Mouse (Mus musculus): ENCODE results near the gene Slc6a15. TPM values are rescaled to one million over a fixed set of nuclear protein-coding genes. Genes with fewer than 3 reads are reported as not detected.

Slc6a15 gene
- polyA plus RNA-seq, 1 experiment from 2014 or later = 104 TPM

- no peak for ATAC-seq
- H3K4me1 ChIP-seq (ENCODE audit: control insufficient read depth, insufficient read depth, low read depth, low read length) = no peaks in the 10 kb centered on the region
- H3K27me3 ChIP-seq (replicated peaks; ENCODE audit: control insufficient read depth, insufficient read depth, low read length) = no peaks in the 10 kb centered on the region
- no peaks in the 10 kb centered on the region for H3K36me3 ChIP-seq (ENCODE audit: control insufficient read depth, insufficient read depth, low read length)
- H3K4me3 ChIP-seq (ENCODE audit: low read length) = no peak overlapping the region
- no peaks in the 10 kb centered on the region for H3K9me3 ChIP-seq (ENCODE audit: control insufficient read depth, low read length)
- 74% methylated on average over 1 of the region's 1 CpGs for WGBS
- no peak overlapping the region for H3K27ac ChIP-seq (ENCODE audit: low read depth, low read length)
- H3K9ac ChIP-seq (ENCODE audit: low read depth, low read length) = no peak overlapping the region
- no peak overlapping the region for H3K4me2 ChIP-seq (ENCODE audit: low read length)
Measured at GRCm38 (mm10) chr10:103427717-103428116, 60.1 kb downstream of the Slc6a15 start.

GRCm38 (mm10) chr10:103442588-103442987 is 75.0 kb downstream of the Slc6a15 start:
- no peak overlapping the region for H3K4me3 ChIP-seq (ENCODE audit: low read length)
- WGBS = 94% methylated on average over 2 of the region's 2 CpGs
- peak; percentile 20; the same call in 1 of the 2 replicates for ATAC-seq

DNA sequence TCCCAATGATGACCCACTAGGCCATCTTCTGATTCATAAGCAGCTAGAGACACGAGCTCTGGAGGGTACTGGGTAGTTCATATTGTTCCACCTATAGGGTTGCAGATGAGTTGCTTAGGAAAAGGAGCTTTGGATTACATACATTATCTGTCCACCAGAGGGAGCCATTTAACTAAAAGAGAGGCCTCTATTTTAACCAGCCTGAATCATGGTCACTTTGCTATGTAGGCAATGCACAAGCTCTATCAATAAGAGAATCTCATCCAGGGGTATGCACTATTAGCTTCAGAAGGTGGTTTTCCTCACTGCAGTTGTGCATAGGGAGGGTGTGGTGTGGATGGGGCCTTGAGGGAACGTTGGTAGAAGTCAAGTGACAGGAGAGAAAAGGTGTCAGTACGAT is 75.5 kb downstream of the Slc6a15 start:
- 37% methylated on average over 3 of the region's 3 CpGs for WGBS
- Histone ChIP-seq H3K36me3 (ENCODE audit: control insufficient read depth, insufficient read depth, low read length) (no peaks in the 10 kb centered on the region), H3K4me2 (ENCODE audit: low read length) (no peak overlapping the region), H3K4me1 (ENCODE audit: control insufficient read depth, insufficient read depth, low read depth, low read length) (no peaks in the 10 kb centered on the region), H3K9me3 (ENCODE audit: control insufficient read depth, low read length) (no peaks in the 10 kb centered on the region), H3K27me3 (replicated peaks; ENCODE audit: control insufficient read depth, insufficient read depth, low read length) (no peaks in the 10 kb centered on the region), H3K9ac (ENCODE audit: low read depth, low read length) (no peak overlapping the region), H3K27ac (ENCODE audit: low read depth, low read length) (no peak overlapping the region), H3K4me3 (ENCODE audit: low read length) (no peak overlapping the region)
- peak; percentile 96 for ATAC-seq

More at GRCm38 (mm10) chr10:103442588-103442987, 75.0 kb downstream of the Slc6a15 start:
- Histone ChIP-seq H3K9me3 (ENCODE audit: control insufficient read depth, low read length) (no peaks in the 10 kb centered on the region), H3K4me2 (ENCODE audit: low read length) (no peak overlapping the region), H3K9ac (ENCODE audit: low read depth, low read length) (no peak overlapping the region), H3K4me1 (ENCODE audit: control insufficient read depth, insufficient read depth, low read depth, low read length) (no peaks in the 10 kb centered on the region), H3K27me3 (replicated peaks; ENCODE audit: control insufficient read depth, insufficient read depth, low read length) (no peaks in the 10 kb centered on the region), H3K36me3 (ENCODE audit: control insufficient read depth, insufficient read depth, low read length) (no peaks in the 10 kb centered on the region), H3K27ac (ENCODE audit: low read depth, low read length) (no peak overlapping the region)

DNA sequence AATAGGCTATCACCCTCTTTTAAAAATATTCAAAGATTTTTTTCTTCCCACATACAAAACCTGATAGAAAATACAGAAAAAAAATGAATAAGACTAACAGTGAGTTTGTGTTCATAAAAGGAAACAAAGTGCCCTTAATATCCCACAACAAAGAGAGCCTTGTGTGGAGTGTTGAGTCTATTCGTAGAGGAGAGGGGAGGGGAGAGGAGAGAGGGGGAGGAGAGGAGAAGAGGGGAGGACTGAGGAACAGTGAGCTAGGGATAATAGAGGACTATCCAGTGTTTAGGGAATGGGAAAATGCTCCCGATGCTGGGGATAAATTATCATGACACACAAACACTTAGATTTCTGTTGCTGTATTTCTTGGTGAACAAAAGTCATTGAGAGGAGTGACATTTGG is 80.8 kb downstream of the Slc6a15 start:
- Histone ChIP-seq H3K4me1 (ENCODE audit: control insufficient read depth, insufficient read depth, low read depth, low read length) (no peaks in the 10 kb centered on the region), H3K27me3 (replicated peaks; ENCODE audit: control insufficient read depth, insufficient read depth, low read length) (no peaks in the 10 kb centered on the region), H3K36me3 (ENCODE audit: control insufficient read depth, insufficient read depth, low read length) (no peaks in the 10 kb centered on the region), H3K4me3 (ENCODE audit: low read length) (no peak overlapping the region), H3K27ac (ENCODE audit: low read depth, low read length) (no peak overlapping the region), H3K9me3 (ENCODE audit: control insufficient read depth, low read length) (no peaks in the 10 kb centered on the region), H3K9ac (ENCODE audit: low read depth, low read length) (no peak overlapping the region), H3K4me2 (ENCODE audit: low read length) (no peak overlapping the region)
- no peak for ATAC-seq
- WGBS = 32% methylated on average over 2 of the region's 2 CpGs

- 64% methylated on average over 1 of the region's 1 CpGs for WGBS
- Histone ChIP-seq H3K27ac (ENCODE audit: low read depth, low read length) (no peak overlapping the region), H3K27me3 (replicated peaks; ENCODE audit: control insufficient read depth, insufficient read depth, low read length) (no peaks in the 10 kb centered on the region), H3K9ac (ENCODE audit: low read depth, low read length) (no peak overlapping the region), H3K36me3 (ENCODE audit: control insufficient read depth, insufficient read depth, low read length) (no peaks in the 10 kb centered on the region), H3K9me3 (ENCODE audit: control insufficient read depth, low read length) (no peaks in the 10 kb centered on the region), H3K4me3 (ENCODE audit: low read length) (no peak overlapping the region), H3K4me2 (ENCODE audit: low read length) (no peak overlapping the region), H3K4me1 (ENCODE audit: control insufficient read depth, insufficient read depth, low read depth, low read length) (no peaks in the 10 kb centered on the region)
- no peak; the same call in 1 of the 2 replicates for ATAC-seq
Measured at GRCm38 (mm10) chr10:103457896-103458295, 90.3 kb downstream of the Slc6a15 start.

Other genes starting within 250 kb of the Slc6a15 start
- gene Lrriq1, start 131.5 kb upstream of the Slc6a15 start, polyA plus RNA-seq (2015; fragmentation: Nextera tagmentation; extraction: Ambion mirVana) = 4.9 and 5.7 TPM in 2 replicates

All from hindbrain, embryonic 16.5 days (tissue).